Mouse (Mus musculus): Measurements from ENCODE around the gene C8g. TPM values are rescaled to one million over a fixed set of nuclear protein-coding genes. Genes with fewer than 3 reads are reported as not detected.

Gene C8g
- polyA plus RNA-seq, 1 experiment from 2014 or later = 5.2 TPM

- POLR2A ChIA-PET = interaction anchor here (0.7 to 1.2 kb wide), 2 partner anchors 16 to 333 kb away, joined by 3 read pairs; no protein-coding TSS in a partner anchor
- ATAC-seq = peak; percentile 22
- no peak for DNase-seq (ENCODE audit: low read depth, low spot score)
- TF ChIP-seq CTCF (IDR thresholded peaks at IDR 0.05) = no peak
- CTCF ChIA-PET = no interaction called here
- H3K27me3 ChIP-seq = no peaks in the 10 kb centered on the region
- in situ Hi-C loops (cut with MboI; ENCODE audit: low pct_unique_long_range_greater_than_20kb) = no loop called here
Measured at GRCm38 (mm10) chr2:25534866-25535182, 33.3 kb upstream of the C8g start.

- TF ChIP-seq CTCF (IDR thresholded peaks at IDR 0.05) = no peak
- ATAC-seq = peak; percentile 90
- POLR2A ChIA-PET = interaction anchor here (0.7 to 1.2 kb wide), 3 partner anchors 16 to 334 kb away, joined by 3 read pairs; partner anchors contain the start of gene Edf1
- no peaks in the 10 kb centered on the region for H3K27me3 ChIP-seq
- DNase-seq (ENCODE audit: low read depth, low spot score) = peak; percentile 94
- in situ Hi-C loops (cut with MboI; ENCODE audit: low pct_unique_long_range_greater_than_20kb) = no loop called here
- CTCF ChIA-PET = interaction anchor here (1.0 to 1.7 kb wide), 4 partner anchors 8 to 20 kb away, joined by 3 to 8 read pairs (median 4); no protein-coding TSS in a partner anchor
Measured at GRCm38 (mm10) chr2:25534178-25534865, 32.8 kb upstream of the C8g start.

- no peak for DNase-seq (ENCODE audit: low read depth, low spot score)
- ChIA-PET POLR2A (interaction anchor here (0.9 kb wide), 1 partner anchor 24 kb away, joined by 3 read pairs; the partner anchor contains the start of gene Edf1), CTCF (interaction anchor here (1.0 to 1.7 kb wide), 4 partner anchors 8 to 21 kb away, joined by 3 to 8 read pairs (median 4); no protein-coding TSS in a partner anchor)
- ATAC-seq = no peak
- no peak for TF ChIP-seq CTCF (IDR thresholded peaks at IDR 0.05)
- no peaks in the 10 kb centered on the region for H3K27me3 ChIP-seq
- in situ Hi-C loops (cut with MboI; ENCODE audit: low pct_unique_long_range_greater_than_20kb) = no loop called here
Measured at GRCm38 (mm10) chr2:25533707-25534106, 32.2 kb upstream of the C8g start.

GRCm38 (mm10) chr2:25526510-25527302 lies 25.2 kb upstream of the C8g start:
- ChIA-PET POLR2A (interaction anchor here (0.6 to 1.1 kb wide), 2 partner anchors 13 to 30 kb away, joined by 3 to 4 read pairs; no protein-coding TSS in a partner anchor), CTCF (interaction anchor here (1.5 to 2.5 kb wide), 2 partner anchors 7 to 13 kb away, joined by 4 to 8 read pairs; no protein-coding TSS in a partner anchor)
- DNase-seq (ENCODE audit: low read depth, low spot score) (no peak), ATAC-seq (no peak)
- TF ChIP-seq CTCF (IDR thresholded peaks at IDR 0.05) = no peak
- H3K27me3 ChIP-seq = no peaks in the 10 kb centered on the region
- in situ Hi-C loops (cut with MboI; ENCODE audit: low pct_unique_long_range_greater_than_20kb) = no loop called here

- CTCF ChIA-PET = interaction anchor here (0.8 to 4.7 kb wide), 4 partner anchors 12 to 51 kb away, joined by 4 to 35 read pairs (median 6); partner anchors contain the start of gene Traf2
- no peak for ATAC-seq
- H3K27me3 ChIP-seq = no peaks in the 10 kb centered on the region
- DNase-seq (ENCODE audit: low read depth, low spot score) = no peak
- no peak for TF ChIP-seq CTCF (IDR thresholded peaks at IDR 0.05)
- in situ Hi-C loops (cut with MboI; ENCODE audit: low pct_unique_long_range_greater_than_20kb) = no loop called here
- POLR2A ChIA-PET = interaction anchor here (0.5 kb wide), 1 partner anchor 11 kb away, joined by 3 read pairs; no protein-coding TSS in a partner anchor
Measured at GRCm38 (mm10) chr2:25509912-25510311, 8.4 kb upstream of the C8g start.

- no peak for DNase-seq (ENCODE audit: low read depth, low spot score)
- in situ Hi-C loops (cut with MboI; ENCODE audit: low pct_unique_long_range_greater_than_20kb) = no loop called here
- H3K27me3 ChIP-seq = no peaks in the 10 kb centered on the region
- ChIA-PET POLR2A (no interaction called here), CTCF (interaction anchor here (0.6 to 1.4 kb wide), 2 partner anchors 59 to 74 kb away, joined by 3 read pairs; no protein-coding TSS in a partner anchor)
- ATAC-seq = no peak
- TF ChIP-seq CTCF (IDR thresholded peaks at IDR 0.05) = no peak
Measured at GRCm38 (mm10) chr2:25506964-25507363, 5.4 kb upstream of the C8g start.

GRCm38 (mm10) chr2:25505860-25506259 lies 4.3 kb upstream of the C8g start:
- ATAC-seq = no peak
- ChIA-PET POLR2A (no interaction called here), CTCF (no interaction called here)
- no peak for DNase-seq (ENCODE audit: low read depth, low spot score)
- in situ Hi-C loops (cut with MboI; ENCODE audit: low pct_unique_long_range_greater_than_20kb) = no loop called here
- TF ChIP-seq CTCF (IDR thresholded peaks at IDR 0.05) = no peak
- H3K27me3 ChIP-seq = no peaks in the 10 kb centered on the region

GRCm38 (mm10) chr2:25505000-25505399 lies 3.5 kb upstream of the C8g start:
- TF ChIP-seq CTCF (IDR thresholded peaks at IDR 0.05) = no peak

GRCm38 (mm10) chr2:25504538-25504937 lies 3.0 kb upstream of the C8g start:
- ATAC-seq (no peak), DNase-seq (ENCODE audit: low read depth, low spot score) (no peak)
- ChIA-PET CTCF (no interaction called here), POLR2A (interaction anchor here (0.7 to 1.0 kb wide), 2 partner anchors 43 to 44 kb away, joined by 3 read pairs; no protein-coding TSS in a partner anchor)
- no peak for TF ChIP-seq CTCF (IDR thresholded peaks at IDR 0.05)
- in situ Hi-C loops (cut with MboI; ENCODE audit: low pct_unique_long_range_greater_than_20kb) = no loop called here
- H3K27me3 ChIP-seq = no peaks in the 10 kb centered on the region

More at GRCm38 (mm10) chr2:25505000-25505399, 3.5 kb upstream of the C8g start:
- no peak for ATAC-seq
- ChIA-PET CTCF (no interaction called here), POLR2A (interaction anchor here (1.0 kb wide), 1 partner anchor 44 kb away, joined by 3 read pairs; no protein-coding TSS in a partner anchor)
- H3K27me3 ChIP-seq = no peaks in the 10 kb centered on the region
- in situ Hi-C loops (cut with MboI; ENCODE audit: low pct_unique_long_range_greater_than_20kb) = no loop called here
- no peak for DNase-seq (ENCODE audit: low read depth, low spot score)

- no peaks in the 10 kb centered on the region for H3K27me3 ChIP-seq
- TF ChIP-seq CTCF (IDR thresholded peaks at IDR 0.05) = no peak
- ChIA-PET POLR2A (interaction anchor here (2.7 kb wide), 1 partner anchor 45 kb away, joined by 9 read pairs; no protein-coding TSS in a partner anchor), CTCF (interaction anchor here (1.3 kb wide), 1 partner anchor 23 kb away, joined by 3 read pairs; no protein-coding TSS in a partner anchor)
- DNase-seq (ENCODE audit: low read depth, low spot score) (no peak), ATAC-seq (no peak)
- in situ Hi-C loops (cut with MboI; ENCODE audit: low pct_unique_long_range_greater_than_20kb) = no loop called here
Measured at GRCm38 (mm10) chr2:25502726-25503125, 1.2 kb upstream of the C8g start.
